Mouse (Mus musculus) embryo, embryonic 11 days (tissue): Measurements from ENCODE around the gene Myom3.
"Not testable (repeated sequence)": the region's sequence is repeated elsewhere in the genome, so short reads cannot be mapped to it uniquely, and the experiment has no call there.

Source experiments
- DNase-seq: peaks from one replicate; pipeline ENCODE4 v3.0.0-alpha.2; 2015

Myom3 gene

DNA sequence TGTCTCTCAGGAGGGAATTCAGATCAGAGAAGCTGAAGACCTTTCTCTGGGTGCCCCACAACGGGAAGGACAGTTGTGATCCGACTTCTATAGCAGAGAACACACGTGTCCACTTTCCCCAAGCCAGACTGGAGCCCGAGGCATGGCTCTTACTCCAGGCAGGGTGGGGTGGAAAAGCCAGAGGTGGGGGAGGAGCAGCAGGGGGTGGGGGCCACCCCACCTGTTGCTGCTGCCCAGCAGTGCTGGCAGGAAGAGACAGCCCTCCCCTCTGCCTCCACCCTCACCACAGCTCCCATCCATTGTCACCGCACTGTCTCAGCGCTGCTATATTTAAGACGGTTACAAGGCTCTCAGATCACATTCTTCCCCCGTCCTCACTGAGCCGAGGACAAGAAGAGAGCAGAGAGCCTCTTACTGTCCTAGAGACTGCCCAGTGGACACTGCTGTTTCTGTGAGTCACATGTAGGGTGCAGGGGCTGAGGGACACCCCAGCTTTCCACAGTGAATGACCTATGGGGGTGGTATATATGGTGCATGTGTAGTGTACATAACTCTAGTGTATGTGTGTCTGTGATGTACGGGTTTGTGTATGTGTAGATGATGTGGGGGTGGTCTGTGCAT lies at the start of gene Myom3:
TSS of gene Myom3 (plus strand) at position 360 of the 621 bp plus-strand sequence.
- no peak for DNase-seq

DNA sequence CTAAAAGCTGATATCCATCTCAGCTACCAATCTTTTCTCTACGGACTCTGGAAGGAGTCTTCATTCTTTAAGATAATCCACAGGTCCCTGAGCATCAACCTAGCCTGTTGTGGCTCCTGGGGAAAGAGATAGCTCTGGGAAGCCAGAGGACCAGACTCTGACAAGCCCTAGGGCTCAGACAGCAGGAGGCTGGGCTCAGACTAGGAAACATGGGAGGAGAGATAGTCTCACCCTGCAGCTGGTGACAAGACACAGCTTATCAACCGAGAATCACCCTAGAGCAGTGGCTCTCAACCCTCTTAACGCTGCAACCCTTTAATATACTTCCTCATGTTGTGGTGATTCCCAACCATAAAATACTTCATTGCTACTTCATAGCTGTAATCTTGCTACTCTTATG lies 49.1 kb upstream of the Myom3 start:
- DNase-seq = no peak

GRCm38 (mm10) chr4:135714776-135715175 lies 44.7 kb upstream of the Myom3 start:
- DNase-seq = no peak

DNA sequence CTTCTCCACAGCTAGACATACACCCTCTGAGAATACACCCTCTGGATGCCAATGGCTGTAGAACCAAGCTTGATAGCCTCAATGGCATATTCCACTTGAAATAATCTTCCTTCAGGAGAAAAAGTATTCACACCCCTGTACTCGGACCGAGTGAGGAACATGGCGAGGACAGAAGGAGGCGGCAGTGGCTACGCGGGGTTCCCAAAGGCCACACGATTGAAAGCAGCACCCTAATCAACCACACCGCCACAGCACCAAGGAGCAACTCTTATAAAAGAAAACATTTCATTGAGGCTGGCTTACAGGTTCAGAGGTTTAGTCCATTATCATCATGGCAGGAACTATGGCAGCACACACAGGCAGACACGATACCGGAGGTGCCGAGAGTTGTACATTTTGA lies 43.1 kb upstream of the Myom3 start:
- not testable (repeated sequence) for DNase-seq

DNA sequence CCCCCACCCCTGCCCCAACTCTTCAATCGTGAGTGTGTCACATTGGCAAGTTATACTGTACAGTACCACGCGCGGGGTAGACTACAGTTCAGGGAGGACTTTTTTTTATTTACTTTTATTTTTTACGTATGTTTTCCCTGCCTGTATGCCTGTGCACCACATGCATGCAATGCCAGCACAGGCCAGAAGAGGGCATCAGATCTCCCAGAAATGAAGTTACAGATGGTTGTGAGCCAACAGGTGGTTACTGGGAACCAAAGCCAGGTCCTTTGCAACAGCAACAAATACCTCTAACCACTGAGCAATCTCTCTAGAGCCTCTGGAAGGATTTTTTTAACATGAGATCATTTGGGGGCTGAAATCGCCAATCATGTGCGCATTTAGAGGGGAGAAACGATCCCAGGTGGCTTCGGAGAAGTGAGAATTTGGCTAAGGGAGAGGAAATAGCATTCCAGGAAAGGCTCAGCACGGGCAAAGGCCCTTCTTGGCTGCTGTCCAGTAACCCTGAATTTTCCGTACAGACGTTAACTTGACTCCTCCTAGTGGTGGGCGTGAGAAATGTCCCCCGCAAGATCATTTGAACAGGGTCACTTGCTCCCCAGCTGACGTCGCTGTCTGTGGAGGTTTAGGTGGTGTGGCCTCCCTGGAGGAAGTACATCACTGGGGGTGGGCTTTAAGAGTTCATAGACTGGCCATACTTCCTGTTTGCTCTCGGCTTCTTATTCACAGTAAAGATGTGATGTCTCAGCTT lies 36.8 kb upstream of the Myom3 start:
- no peak for DNase-seq

DNA sequence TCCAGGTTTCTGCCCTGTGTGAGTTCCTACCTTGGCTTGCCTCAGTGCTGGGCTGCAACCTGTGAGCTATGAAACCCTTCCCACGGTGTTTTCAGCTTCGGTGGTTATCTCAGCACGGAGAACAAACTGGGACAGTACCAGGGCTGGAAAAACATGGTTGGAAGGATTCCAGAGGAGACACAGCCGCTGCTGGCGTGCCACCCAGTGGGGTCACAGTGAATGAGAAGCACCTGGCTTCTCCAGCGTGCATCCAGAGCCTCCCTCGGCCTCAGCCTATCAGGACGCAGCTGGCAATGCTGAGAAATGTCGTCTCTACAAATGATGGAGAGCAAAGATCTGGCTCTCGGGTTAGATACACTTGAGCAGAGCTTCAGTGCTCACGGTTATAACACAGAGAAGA lies 33.1 kb upstream of the Myom3 start:
- DNase-seq = no peak

DNA sequence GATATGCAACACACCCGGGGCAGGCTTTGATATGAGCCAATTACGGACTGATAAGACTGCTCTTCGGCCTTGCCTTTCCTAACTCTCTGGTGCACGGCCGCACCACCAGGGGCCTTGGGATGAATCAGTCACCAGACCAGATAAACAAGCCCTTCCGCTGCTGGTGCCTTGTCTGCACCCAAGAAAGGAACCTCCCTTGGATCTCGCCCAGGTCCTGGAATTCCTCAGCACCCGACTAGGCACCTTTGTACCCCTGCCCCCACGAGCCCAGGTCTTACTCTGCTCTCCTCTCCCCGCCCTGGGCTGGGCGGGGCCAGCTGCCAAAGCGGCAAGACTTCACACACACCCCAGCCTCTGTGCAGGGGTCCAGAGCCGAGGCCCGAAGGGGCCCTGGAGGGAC lies 31.7 kb upstream of the Myom3 start, which contains the start of gene Il22ra1:
TSS of gene Il22ra1 (plus strand) at position 356 of the 400 bp plus-strand sequence.
- no peak for DNase-seq

GRCm38 (mm10) chr4:135730204-135730603 lies 29.3 kb upstream of the Myom3 start:
- DNase-seq = no peak

GRCm38 (mm10) chr4:135730951-135731350 lies 28.6 kb upstream of the Myom3 start:
- DNase-seq = no peak

DNA sequence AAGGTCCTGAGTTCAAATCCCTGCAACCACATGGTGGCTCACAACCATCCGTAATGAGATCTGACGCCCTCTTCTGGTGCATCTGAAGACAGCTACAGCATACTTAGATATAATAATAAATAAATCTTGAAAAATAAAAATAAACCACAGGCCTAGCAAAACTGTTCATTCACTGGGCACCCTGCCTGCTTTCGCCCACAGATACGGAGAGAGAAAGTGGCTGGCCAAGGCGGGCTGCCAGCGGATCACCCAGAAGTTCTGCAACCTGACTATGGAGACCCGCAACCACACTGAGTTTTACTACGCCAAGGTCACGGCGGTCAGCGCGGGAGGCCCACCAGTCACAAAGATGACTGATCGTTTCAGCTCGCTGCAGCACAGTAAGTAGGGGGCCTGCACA lies 25.6 kb upstream of the Myom3 start:
- DNase-seq = no peak

DNA sequence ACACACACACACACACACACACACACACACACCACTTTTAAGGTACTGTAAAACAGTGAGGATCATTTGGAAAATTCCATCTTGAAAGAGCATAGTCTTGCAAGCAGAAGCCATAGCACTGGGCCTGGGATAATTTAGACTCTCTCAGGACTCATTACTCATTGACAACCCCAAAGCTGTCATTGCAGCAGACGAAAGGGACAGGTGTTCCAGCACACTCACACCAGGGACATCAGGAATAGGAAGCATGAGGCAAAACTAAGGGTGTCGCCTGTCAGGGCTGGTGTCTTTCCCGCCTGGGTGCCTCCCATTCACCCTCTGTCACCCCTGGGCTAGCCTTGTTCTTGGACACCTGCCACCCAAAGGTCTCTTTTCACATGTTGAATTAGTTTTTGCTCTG lies 22.6 kb upstream of the Myom3 start:
- no peak for DNase-seq

GRCm38 (mm10) chr4:135738237-135738636 lies 21.3 kb upstream of the Myom3 start:
- no peak for DNase-seq

- no peak for DNase-seq
Measured at GRCm38 (mm10) chr4:135739148-135739547, 20.4 kb upstream of the Myom3 start.

- no peak for DNase-seq
Measured at GRCm38 (mm10) chr4:135739672-135740071, 19.8 kb upstream of the Myom3 start.

- DNase-seq = no peak
Measured at GRCm38 (mm10) chr4:135743520-135743919, 16.0 kb upstream of the Myom3 start.

DNA sequence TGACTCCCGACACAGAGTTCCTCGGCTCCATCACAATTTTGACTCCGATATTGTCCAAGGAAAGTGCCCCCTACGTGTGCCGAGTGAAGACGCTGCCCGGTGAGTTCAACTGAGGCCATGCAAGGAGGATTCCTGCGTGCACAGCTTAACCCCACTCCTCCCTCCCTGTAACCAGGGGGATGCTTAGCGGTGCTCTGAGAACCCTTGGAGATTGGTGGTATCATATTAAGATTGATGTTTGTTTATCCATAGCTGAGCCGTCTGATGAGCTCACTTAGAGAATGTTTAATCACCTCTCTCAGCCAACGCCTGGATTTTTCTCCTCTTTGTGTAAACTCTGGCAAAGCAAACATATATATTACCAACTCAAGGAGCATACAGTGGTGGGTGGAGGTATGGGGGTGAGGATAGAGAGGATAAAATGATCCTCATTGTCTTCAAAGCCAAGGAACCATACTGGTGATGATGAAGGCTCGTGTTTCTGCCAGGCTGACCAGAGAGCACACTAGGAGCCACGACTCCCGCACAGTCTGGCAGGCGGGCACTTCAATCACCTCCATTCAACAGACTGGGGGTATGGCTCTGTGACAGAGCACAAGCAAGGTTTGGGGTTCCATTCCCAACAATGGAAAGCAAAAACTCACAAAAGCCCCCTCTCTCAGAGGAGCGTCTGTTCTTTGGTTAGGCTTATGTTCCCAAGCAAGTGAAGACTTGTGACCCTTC lies 14.6 kb upstream of the Myom3 start:
- no peak for DNase-seq

DNA sequence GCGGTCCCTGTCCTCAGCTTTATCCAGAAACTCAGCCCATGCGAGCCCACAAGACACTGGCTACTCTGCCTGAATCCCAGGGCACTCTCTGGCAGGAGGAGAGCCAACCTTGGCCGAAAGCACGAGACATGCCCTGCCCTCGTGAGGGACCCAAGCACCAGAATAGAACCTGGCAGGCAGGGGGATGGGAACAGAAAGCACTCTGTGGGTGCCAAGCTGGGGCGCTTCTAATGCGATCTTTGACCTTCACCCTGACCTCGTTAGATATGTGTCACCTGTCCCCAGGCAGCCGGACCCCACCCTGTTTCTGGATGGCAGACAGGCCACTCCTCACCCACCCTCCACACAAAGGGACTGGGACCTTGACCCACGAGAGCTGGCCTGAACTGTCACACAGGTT lies 13.9 kb upstream of the Myom3 start:
- DNase-seq = no peak

DNA sequence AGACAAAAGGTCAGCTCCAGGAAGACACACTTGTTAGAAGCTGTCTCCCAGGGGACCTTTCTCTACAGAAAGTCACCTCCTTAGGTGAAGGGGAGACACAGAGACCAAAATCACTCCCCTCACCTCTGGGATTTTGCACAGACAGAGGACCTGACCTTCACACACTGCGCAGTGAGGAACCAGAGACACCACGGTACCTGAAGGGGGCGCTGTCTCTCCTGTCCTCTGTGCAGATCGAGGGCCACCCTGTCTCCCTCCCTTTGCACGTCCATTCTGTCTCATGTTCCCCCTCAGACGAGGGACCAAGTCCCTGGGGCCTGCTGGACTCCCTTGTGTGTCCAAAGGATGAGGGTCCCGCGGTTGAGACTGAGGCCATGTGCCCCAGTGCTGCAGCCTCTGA lies 8.6 kb upstream of the Myom3 start:
- DNase-seq = no peak

DNA sequence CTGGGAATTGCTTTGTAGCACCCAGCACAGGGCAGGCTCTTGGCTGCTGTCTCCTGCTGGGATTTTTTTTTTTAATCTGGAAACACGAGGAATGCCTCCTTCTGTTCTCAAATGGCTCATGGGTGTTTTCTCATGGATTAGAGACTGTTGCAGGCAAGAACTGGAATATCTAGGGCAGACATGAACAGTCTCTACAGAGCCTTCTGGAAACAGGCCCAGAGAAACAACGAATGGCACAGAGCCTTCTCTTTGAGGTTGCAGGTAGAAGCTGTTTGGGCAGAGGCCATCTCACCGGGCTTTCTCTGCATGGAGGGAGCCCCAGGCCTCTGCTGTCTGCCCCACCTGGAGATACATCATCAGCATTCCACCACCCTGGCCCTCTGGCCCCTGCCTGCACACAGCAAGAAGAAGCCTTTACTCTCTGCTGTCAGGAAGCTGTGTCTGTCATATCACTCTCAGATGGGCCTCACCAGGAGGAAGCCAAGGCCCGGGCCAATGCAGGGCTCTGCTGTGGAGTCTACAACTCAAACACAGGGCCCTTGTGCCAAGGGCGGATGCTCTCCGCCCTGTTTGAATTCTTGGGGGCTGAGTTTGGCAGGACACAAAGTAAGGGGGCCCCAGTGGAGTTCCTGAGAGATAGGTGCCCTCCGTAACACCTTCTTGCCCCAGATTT lies 7.3 kb upstream of the Myom3 start:
- DNase-seq = no peak

DNA sequence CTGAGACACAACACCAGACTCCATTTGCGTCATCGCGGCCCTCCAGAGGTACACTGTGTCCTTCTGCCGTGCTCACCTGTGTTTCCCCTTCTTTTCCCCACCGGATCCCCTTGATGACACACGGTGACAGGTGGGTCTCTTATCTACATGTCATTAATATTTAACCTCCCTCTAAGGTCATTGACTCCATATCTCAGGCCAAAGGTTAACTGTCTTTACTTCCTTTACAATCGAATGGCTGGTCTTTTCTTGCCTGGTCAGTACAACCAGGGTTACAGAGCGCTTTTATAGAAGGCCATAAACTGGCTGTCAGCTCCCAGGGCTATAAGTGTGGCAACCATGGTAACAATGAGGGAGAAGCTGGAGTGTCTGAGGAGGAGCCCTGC lies 6.7 kb upstream of the Myom3 start:
- DNase-seq = no peak

- DNase-seq = peak; percentile 59
Measured at GRCm38 (mm10) chr4:135758331-135758730, 1.2 kb upstream of the Myom3 start.

DNA sequence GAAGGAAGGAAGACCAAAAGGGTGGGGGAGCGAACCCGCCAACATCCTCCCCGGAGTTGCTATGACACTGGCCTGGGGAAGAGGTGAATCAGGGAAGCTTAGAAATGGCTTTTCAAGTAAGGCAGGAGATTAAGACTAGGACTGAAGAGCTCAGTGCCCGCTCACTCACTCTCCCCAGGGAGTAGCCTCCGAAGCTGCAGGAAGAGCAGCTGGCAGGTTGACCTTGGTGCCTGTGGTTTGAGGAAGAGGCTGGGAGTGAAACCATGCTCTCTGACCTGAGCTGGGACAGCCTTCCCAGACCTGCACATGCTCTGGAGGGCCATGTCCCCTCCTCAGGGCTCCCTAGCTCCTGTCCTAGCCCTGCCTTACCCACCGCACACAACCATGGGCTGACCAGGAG lies 690 bp upstream of the Myom3 start:
- DNase-seq = no peak

- no peak for DNase-seq
Measured at GRCm38 (mm10) chr4:135761048-135761447, 1.5 kb downstream of the Myom3 start.

DNA sequence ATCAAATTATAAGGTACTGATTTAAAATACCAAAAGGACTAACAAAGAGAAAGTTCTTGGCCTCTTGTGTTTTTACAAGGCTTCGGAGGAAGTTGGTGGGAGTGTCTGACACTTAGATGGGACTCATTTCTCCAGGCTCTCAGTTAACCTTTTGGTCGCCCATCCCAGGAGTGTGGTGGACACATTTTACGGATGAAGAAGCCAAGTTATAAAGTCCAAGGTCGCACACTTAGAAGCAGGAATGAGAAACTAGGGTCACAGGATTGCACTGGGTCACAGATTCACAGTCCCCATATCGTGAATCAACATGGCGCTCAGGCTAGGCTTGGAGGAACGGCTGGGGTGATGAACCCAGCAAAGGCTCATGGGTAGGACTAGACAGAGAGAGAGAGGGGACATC lies 2.1 kb downstream of the Myom3 start:
- no peak for DNase-seq
